Mouse (Mus musculus) gastrocnemius, adult 2 months (tissue): ENCODE results near the gene Ppfia4. TPM values are rescaled to one million over a fixed set of nuclear protein-coding genes. Genes with fewer than 3 reads are reported as not detected.
"Not testable (repeated sequence)": the region's sequence is repeated elsewhere in the genome, so short reads cannot be mapped to it uniquely, and the experiment has no call there.

Source experiments
- DNase-seq: peaks from one replicate; pipeline ENCODE4 v3.0.0; 2022
- H3K27ac ChIP-seq: fragments of 200-600 bp; 2 replicates; pipeline ENCODE4 v1.8.1; 2022; ENCODE audit warnings: mild to moderate bottlenecking
- H3K4me3 ChIP-seq: fragments of 200-600 bp; 2 replicates; pipeline ENCODE4 v1.8.1; 2022; ENCODE audit warnings: mild to moderate bottlenecking, moderate library complexity
- CTCF ChIP-seq: fragments of 200-600 bp; IDR thresholded peaks from 2 replicates; pipeline ENCODE4 v1.8.1; 2022; ENCODE audit warnings: antibody characterized with exemption, mild to moderate bottlenecking, moderate library complexity
- intact Hi-C: fragments of 180-260 bp; cut with DNase I; formaldehyde crosslinking; loops from one replicate; pipeline ENCODE4 v1.15.1; 2025
- total RNA-seq, 2 experiments: library from RNA; stranded (reverse); gene quantifications; 2 replicates each; pipeline ENCODE4 v1.2.3; 2021

The Ppfia4 gene
- total RNA-seq, 2 experiments from 2014 or later, result 0.42 to 0.46 TPM

- H3K4me3 ChIP-seq, result no peak overlapping the region
- no peak for DNase-seq
- intact Hi-C loops, result loop anchor here (2.0 kb wide), 1 partner anchor 17 kb away; no protein-coding TSS in a partner anchor
- H3K27ac ChIP-seq, result peak overlapping the region; percentile 88
- no peak for TF ChIP-seq CTCF
These were observed 59.0 kb downstream of the Ppfia4 start for GRCm38 (mm10) chr1:134273493-134274395.

- DNase-seq, result no peak
- H3K27ac ChIP-seq, result no peak overlapping the region
- TF ChIP-seq CTCF, result no peak
- no peak overlapping the region for H3K4me3 ChIP-seq
- intact Hi-C loops, result no loop called here
These were observed 59.9 kb downstream of the Ppfia4 start for GRCm38 (mm10) chr1:134272754-134273250.

- no peak for DNase-seq
- Histone ChIP-seq H3K27ac (no peak overlapping the region), H3K4me3 (no peak overlapping the region)
- no peak for TF ChIP-seq CTCF
- intact Hi-C loops, result no loop called here
These were observed 62.7 kb downstream of the Ppfia4 start for GRCm38 (mm10) chr1:134270026-134270425.

GRCm38 (mm10) chr1:134265797-134266196, 66.9 kb downstream of the Ppfia4 start:
- TF ChIP-seq CTCF, result no peak
- Histone ChIP-seq H3K27ac (no peak overlapping the region), H3K4me3 (no peak overlapping the region)
- intact Hi-C loops, result no loop called here
- DNase-seq, result no peak

- no peak overlapping the region for H3K4me3 ChIP-seq
- no peak for DNase-seq
- intact Hi-C loops, result no loop called here
- no peak for TF ChIP-seq CTCF
- H3K27ac ChIP-seq, result no peak overlapping the region
These were observed 68.4 kb downstream of the Ppfia4 start for GRCm38 (mm10) chr1:134264341-134264740.

- H3K4me3 ChIP-seq, intact Hi-C loops, H3K27ac ChIP-seq, DNase-seq: not testable (repeated sequence)
These were observed 83.0 kb downstream of the Ppfia4 start for GRCm38 (mm10) chr1:134249681-134250080.

Other genes with a start within 250 kb of the Ppfia4 start
- not detected for gene Chit1, start 221.7 kb downstream of the Ppfia4 start, total RNA-seq
- gene Chil1, start 150.8 kb downstream of the Ppfia4 start, total RNA-seq, result 1 to 10 TPM; 1.8 to 6.9 TPM
- 100 to 1,000 TPM; 192 to 318 TPM for gene Mybph, start 139.5 kb downstream of the Ppfia4 start, total RNA-seq
- under 1 TPM; 0.20 to 0.31 TPM for gene Adora1, start 97.5 kb downstream of the Ppfia4 start, total RNA-seq
- 10 to 100 TPM; 11.6 to 34.5 TPM for gene Myog, start 42.9 kb downstream of the Ppfia4 start, total RNA-seq
- gene Tmem183a, start 29.1 kb upstream of the Ppfia4 start, total RNA-seq, result 10 to 100 TPM; 12.3 to 12.4 TPM
- not detected for gene 4933406M09Rik, start 53.0 kb upstream of the Ppfia4 start, total RNA-seq
- gene Cyb5r1, start 72.6 kb upstream of the Ppfia4 start, total RNA-seq, result 10 to 100 TPM; 82.3 to 84.1 TPM
- gene Adipor1, start 82.5 kb upstream of the Ppfia4 start, total RNA-seq, result 100 to 1,000 TPM; 163 to 196 TPM
- 10 to 100 TPM; 17.9 to 20.6 TPM for gene Klhl12, start 122.6 kb upstream of the Ppfia4 start, total RNA-seq
- 1 to 10 TPM; 5.5 to 6.7 TPM for gene Rabif, start 161.7 kb upstream of the Ppfia4 start, total RNA-seq
- gene Mgat4e, start 216.8 kb upstream of the Ppfia4 start, total RNA-seq, result not detected
- 1 to 10 TPM; 9.7 to 9.8 TPM for gene Kdm5b, start 227.2 kb upstream of the Ppfia4 start, total RNA-seq